Mouse (Mus musculus): ENCODE data around the gene Armc2. TPM values are rescaled to one million over a fixed set of nuclear protein-coding genes. Genes with fewer than 3 reads are reported as not detected.

The Armc2 gene
- polyA plus RNA-seq, 1 experiment from 2014 or later: 2.4 TPM

DNA sequence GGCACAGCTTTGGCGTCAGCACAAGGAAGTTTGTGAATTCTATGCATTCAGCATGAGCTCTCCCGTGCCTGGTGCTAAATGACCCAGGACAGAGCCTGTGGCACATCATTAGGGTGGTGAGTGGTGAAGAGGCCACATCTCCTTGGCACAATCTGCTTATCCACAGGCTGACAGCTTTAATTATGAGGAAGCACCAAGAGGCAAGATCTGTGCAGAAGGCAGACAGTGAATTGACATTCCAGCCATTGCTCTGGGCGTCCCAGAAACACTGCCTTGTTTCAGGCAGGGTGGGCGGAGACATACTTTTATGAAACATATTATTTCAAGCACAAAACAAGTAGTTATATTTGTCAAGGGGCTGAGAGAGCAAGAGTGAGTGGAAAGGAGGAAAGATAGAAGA is 18.6 kb upstream of the Armc2 start:
- no peaks in the 10 kb centered on the region for H3K9me3 ChIP-seq (replicated peaks; ENCODE audit: control insufficient read depth, low read length)
- no peak overlapping the region for H3K4me2 ChIP-seq (ENCODE audit: low read depth, low read length)
- H3K27me3 ChIP-seq (ENCODE audit: control insufficient read depth, insufficient read depth, low read length): no peaks in the 10 kb centered on the region
- ATAC-seq (replicated peaks; ENCODE audit: insufficient number of reproducible peaks, low FRiP score, low TSS enrichment, low read depth) (no peak), DNase-seq (ENCODE audit: low spot score) (no peak)
- H3K36me3 ChIP-seq (replicated peaks; ENCODE audit: control insufficient read depth, insufficient read depth, low read depth, low read length): no peaks in the 10 kb centered on the region
- 62% methylated on average over 4 of the region's 4 CpGs for WGBS
- H3K4me3 ChIP-seq (ENCODE audit: low read depth, low read length): no peak overlapping the region
- H3K27ac ChIP-seq (replicated peaks; ENCODE audit: low read depth, low read length): no peak overlapping the region
- no peaks in the 10 kb centered on the region for H3K4me1 ChIP-seq (ENCODE audit: control insufficient read depth, insufficient read depth, low read length)
- H3K9ac ChIP-seq (replicated peaks; ENCODE audit: low read length): no peak overlapping the region

DNA sequence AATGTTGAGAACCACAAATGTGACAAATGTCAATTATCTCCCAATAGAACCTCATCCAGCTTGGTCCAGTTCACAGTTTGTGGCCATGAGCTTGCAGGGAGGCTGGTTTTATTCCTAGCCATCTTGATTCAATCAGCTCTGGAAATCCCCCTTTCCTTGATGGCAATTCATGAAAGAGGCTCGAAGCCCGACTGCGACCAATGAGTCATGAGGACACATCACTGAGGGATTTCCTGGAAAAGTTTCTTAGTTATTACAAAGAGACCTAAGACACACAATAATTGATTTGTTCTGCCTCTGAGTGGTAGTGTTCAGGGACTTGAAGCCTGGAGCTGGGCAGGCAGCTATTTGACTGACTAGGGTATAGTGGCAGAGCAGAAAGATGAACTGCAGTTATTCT is 15.3 kb upstream of the Armc2 start:
- Histone ChIP-seq H3K36me3 (replicated peaks; ENCODE audit: control insufficient read depth, insufficient read depth, low read depth, low read length) (no peaks in the 10 kb centered on the region), H3K27me3 (ENCODE audit: control insufficient read depth, insufficient read depth, low read length) (no peaks in the 10 kb centered on the region)

DNA sequence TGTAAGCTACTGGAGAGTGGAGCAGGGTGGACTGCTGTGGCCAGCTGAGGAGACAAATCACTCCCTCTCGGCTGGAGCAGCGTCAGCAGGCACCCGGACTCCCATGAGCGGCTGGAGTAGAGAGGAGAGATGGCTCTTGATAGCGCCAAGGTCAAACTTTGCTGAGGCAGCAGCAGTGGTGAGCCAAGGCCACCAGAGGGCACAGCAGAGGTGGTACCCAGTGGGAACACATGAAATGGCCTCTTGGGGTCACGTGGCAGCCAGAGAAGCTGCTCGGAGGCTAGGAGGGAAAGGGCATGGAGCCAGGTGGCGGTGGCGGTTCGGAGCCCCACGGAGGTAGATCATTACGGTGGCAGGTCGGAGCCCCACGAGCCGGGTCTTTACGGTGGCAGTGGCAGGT is 12.8 kb upstream of the Armc2 start:
- no peak for ATAC-seq (replicated peaks; ENCODE audit: insufficient number of reproducible peaks, low FRiP score, low TSS enrichment, low read depth)
- H3K9ac ChIP-seq (replicated peaks; ENCODE audit: low read length): no peak overlapping the region; the same call in 1 of the 2 replicates
- H3K4me3 ChIP-seq (ENCODE audit: low read depth, low read length): no peak overlapping the region
- WGBS: 16% methylated on average over 16 of the region's 16 CpGs
- H3K4me1 ChIP-seq (ENCODE audit: control insufficient read depth, insufficient read depth, low read length): no peaks in the 10 kb centered on the region
- no peaks in the 10 kb centered on the region for H3K9me3 ChIP-seq (replicated peaks; ENCODE audit: control insufficient read depth, low read length)
- no peak overlapping the region for H3K27ac ChIP-seq (replicated peaks; ENCODE audit: low read depth, low read length)
- peak overlapping the region; percentile 5; the same call in 1 of the 2 replicates for H3K4me2 ChIP-seq (ENCODE audit: low read depth, low read length)
- H3K27me3 ChIP-seq (ENCODE audit: control insufficient read depth, insufficient read depth, low read length): no peaks in the 10 kb centered on the region
- H3K36me3 ChIP-seq (replicated peaks; ENCODE audit: control insufficient read depth, insufficient read depth, low read depth, low read length): no peaks in the 10 kb centered on the region
- DNase-seq (ENCODE audit: low spot score): peak; percentile 80

More for the DNA sequence above, 15.3 kb upstream of the Armc2 start:
- Histone ChIP-seq H3K9me3 (replicated peaks; ENCODE audit: control insufficient read depth, low read length) (no peaks in the 10 kb centered on the region), H3K9ac (replicated peaks; ENCODE audit: low read length) (no peak overlapping the region), H3K4me1 (ENCODE audit: control insufficient read depth, insufficient read depth, low read length) (no peaks in the 10 kb centered on the region), H3K27ac (replicated peaks; ENCODE audit: low read depth, low read length) (no peak overlapping the region), H3K4me3 (ENCODE audit: low read depth, low read length) (no peak overlapping the region), H3K4me2 (ENCODE audit: low read depth, low read length) (no peak overlapping the region)
- peak; percentile 50 for DNase-seq (ENCODE audit: low spot score)
- no peak for ATAC-seq (replicated peaks; ENCODE audit: insufficient number of reproducible peaks, low FRiP score, low TSS enrichment, low read depth)
- WGBS: 42% methylated on average over 3 of the region's 3 CpGs

DNA sequence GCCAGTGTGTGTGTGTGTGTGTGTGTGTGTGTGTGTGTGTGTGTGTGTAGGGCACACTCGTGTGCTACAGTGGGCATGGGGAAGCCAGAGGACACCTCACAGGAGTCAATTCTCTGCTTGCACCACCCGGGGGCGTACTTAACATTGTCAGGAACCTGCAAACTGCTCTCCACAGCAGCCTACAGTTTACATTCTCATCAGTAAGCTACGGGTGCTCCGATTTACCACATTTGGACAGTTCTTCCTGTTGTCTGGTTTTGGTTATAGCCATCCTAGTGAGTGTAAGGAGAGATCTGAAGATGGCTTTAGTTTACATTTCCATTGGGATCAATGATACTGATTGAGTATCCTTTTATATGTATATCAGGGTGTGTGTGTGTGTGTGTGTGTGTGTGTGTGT is 11.3 kb upstream of the Armc2 start:
- no peak overlapping the region for H3K9ac ChIP-seq (replicated peaks; ENCODE audit: low read length)
- no peak overlapping the region for H3K4me3 ChIP-seq (ENCODE audit: low read depth, low read length)
- H3K36me3 ChIP-seq (replicated peaks; ENCODE audit: control insufficient read depth, insufficient read depth, low read depth, low read length): no peaks in the 10 kb centered on the region
- ATAC-seq (replicated peaks; ENCODE audit: insufficient number of reproducible peaks, low FRiP score, low TSS enrichment, low read depth) (no peak), DNase-seq (ENCODE audit: low spot score) (no peak)
- H3K4me2 ChIP-seq (ENCODE audit: low read depth, low read length): no peak overlapping the region
- no peaks in the 10 kb centered on the region for H3K4me1 ChIP-seq (ENCODE audit: control insufficient read depth, insufficient read depth, low read length)
- H3K9me3 ChIP-seq (replicated peaks; ENCODE audit: control insufficient read depth, low read length): no peaks in the 10 kb centered on the region
- WGBS: 73% methylated on average over 5 of the region's 5 CpGs
- no peak overlapping the region for H3K27ac ChIP-seq (replicated peaks; ENCODE audit: low read depth, low read length)
- H3K27me3 ChIP-seq (ENCODE audit: control insufficient read depth, insufficient read depth, low read length): no peaks in the 10 kb centered on the region

DNA sequence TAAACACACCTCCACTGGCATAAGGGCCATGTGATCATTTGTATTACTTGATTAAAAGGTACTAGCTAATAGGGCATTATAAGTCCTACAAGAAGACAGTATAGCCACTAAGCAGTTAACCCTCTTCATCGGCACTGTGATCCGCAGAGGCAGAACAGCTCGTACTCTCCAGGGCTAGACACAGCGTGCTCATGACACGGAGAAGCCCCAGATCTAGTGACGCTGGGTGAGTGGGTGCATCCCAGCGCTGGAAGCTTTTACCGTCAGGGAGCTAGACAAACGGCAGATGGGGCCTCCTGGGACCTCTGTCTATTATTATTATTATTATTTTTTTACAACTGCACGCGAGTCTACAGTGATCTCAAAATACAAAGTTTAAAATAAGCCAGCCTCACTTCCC is 9.1 kb upstream of the Armc2 start:
- no peak overlapping the region for H3K27ac ChIP-seq (replicated peaks; ENCODE audit: low read depth, low read length)
- no peaks in the 10 kb centered on the region for H3K9me3 ChIP-seq (replicated peaks; ENCODE audit: control insufficient read depth, low read length)
- no peak for ATAC-seq (replicated peaks; ENCODE audit: insufficient number of reproducible peaks, low FRiP score, low TSS enrichment, low read depth)
- no peaks in the 10 kb centered on the region for H3K36me3 ChIP-seq (replicated peaks; ENCODE audit: control insufficient read depth, insufficient read depth, low read depth, low read length)
- no peak overlapping the region for H3K4me3 ChIP-seq (ENCODE audit: low read depth, low read length)
- no peaks in the 10 kb centered on the region for H3K27me3 ChIP-seq (ENCODE audit: control insufficient read depth, insufficient read depth, low read length)
- H3K4me1 ChIP-seq (ENCODE audit: control insufficient read depth, insufficient read depth, low read length): no peaks in the 10 kb centered on the region
- no peak overlapping the region for H3K4me2 ChIP-seq (ENCODE audit: low read depth, low read length)
- DNase-seq (ENCODE audit: low spot score): no peak
- 79% methylated on average over 11 of the region's 11 CpGs for WGBS
- H3K9ac ChIP-seq (replicated peaks; ENCODE audit: low read length): no peak overlapping the region

DNA sequence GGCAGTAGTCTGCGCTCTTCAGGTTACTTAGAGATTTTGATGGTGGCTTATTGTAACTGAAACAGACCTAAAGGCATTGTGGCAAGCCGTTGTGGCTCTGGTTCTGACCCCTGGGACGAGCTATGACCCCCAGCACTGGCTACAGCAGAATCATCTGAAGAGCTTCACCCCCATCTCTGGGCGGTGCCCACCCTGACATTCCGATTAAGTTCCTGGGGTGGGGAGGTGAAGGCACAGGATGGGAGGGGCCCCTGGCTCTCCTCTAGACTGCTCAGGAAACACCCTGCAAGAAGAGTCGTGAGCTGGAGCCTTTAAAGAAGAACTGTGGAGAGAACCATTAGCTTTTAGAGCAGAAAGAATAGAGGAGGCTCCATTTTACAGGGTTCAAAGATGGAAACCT is 6.2 kb upstream of the Armc2 start:
- Histone ChIP-seq H3K36me3 (replicated peaks; ENCODE audit: control insufficient read depth, insufficient read depth, low read depth, low read length) (no peaks in the 10 kb centered on the region), H3K9ac (replicated peaks; ENCODE audit: low read length) (no peak overlapping the region), H3K4me1 (ENCODE audit: control insufficient read depth, insufficient read depth, low read length) (no peaks in the 10 kb centered on the region), H3K27me3 (ENCODE audit: control insufficient read depth, insufficient read depth, low read length) (no peaks in the 10 kb centered on the region), H3K4me3 (ENCODE audit: low read depth, low read length) (no peak overlapping the region), H3K9me3 (replicated peaks; ENCODE audit: control insufficient read depth, low read length) (no peaks in the 10 kb centered on the region), H3K27ac (replicated peaks; ENCODE audit: low read depth, low read length) (no peak overlapping the region), H3K4me2 (ENCODE audit: low read depth, low read length) (no peak overlapping the region)
- DNase-seq (ENCODE audit: low spot score) (no peak), ATAC-seq (replicated peaks; ENCODE audit: insufficient number of reproducible peaks, low FRiP score, low TSS enrichment, low read depth) (no peak)
- WGBS: 73% methylated on average over 6 of the region's 6 CpGs

DNA sequence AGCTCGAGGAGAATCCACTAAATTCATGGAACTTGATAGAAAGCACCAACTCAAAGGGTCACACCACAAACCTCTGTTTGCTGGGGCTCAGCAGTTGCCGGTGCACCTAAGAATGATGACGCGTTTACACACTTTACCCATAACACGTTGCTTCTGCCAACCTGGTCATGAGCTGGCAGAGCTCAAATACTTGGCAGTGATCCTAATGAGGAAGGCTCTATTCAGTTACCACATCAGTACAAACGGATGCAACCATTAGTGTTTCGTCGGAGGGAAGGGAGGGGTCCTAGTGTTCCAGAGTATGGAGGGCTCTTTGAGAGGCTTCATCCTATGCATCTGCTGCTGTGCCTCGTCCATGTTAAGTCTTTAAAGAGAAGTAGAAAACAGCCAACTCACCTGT is 3.3 kb upstream of the Armc2 start:
- no peak overlapping the region for H3K4me3 ChIP-seq (ENCODE audit: low read depth, low read length)
- H3K27ac ChIP-seq (replicated peaks; ENCODE audit: low read depth, low read length): no peak overlapping the region
- H3K4me1 ChIP-seq (ENCODE audit: control insufficient read depth, insufficient read depth, low read length): no peaks in the 10 kb centered on the region
- ATAC-seq (replicated peaks; ENCODE audit: insufficient number of reproducible peaks, low FRiP score, low TSS enrichment, low read depth) (no peak), DNase-seq (ENCODE audit: low spot score) (no peak)
- no peak overlapping the region for H3K4me2 ChIP-seq (ENCODE audit: low read depth, low read length)
- no peaks in the 10 kb centered on the region for H3K36me3 ChIP-seq (replicated peaks; ENCODE audit: control insufficient read depth, insufficient read depth, low read depth, low read length)
- no peaks in the 10 kb centered on the region for H3K27me3 ChIP-seq (ENCODE audit: control insufficient read depth, insufficient read depth, low read length)
- no peaks in the 10 kb centered on the region for H3K9me3 ChIP-seq (replicated peaks; ENCODE audit: control insufficient read depth, low read length)
- no peak overlapping the region for H3K9ac ChIP-seq (replicated peaks; ENCODE audit: low read length)
- 81% methylated on average over 9 of the region's 9 CpGs for WGBS

DNA sequence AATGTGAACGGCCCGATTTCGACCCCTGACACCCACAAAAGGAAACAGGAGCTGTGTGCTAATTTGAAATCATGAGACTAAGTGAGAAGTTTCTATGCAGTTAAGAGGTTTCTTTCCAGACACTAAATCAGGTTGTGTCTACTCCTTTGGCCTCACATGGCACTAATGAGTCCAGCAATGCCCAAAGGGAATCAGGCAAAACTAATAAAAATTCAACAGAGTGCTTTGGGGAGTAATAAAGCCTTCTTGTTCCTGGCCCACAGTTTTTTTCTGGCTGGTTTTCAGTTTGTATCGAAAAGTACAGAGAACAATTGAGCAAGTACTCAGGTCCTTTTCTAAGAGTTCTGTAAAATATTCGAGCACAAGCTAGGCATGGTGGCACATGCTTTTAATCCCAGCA is 4.2 kb downstream of the Armc2 start:
- H3K4me3 ChIP-seq (ENCODE audit: low read depth, low read length): no peak overlapping the region
- ATAC-seq (replicated peaks; ENCODE audit: insufficient number of reproducible peaks, low FRiP score, low TSS enrichment, low read depth): no peak
- H3K9ac ChIP-seq (replicated peaks; ENCODE audit: low read length): no peak overlapping the region
- 76% methylated on average over 5 of the region's 5 CpGs for WGBS
- H3K9me3 ChIP-seq (replicated peaks; ENCODE audit: control insufficient read depth, low read length): no peaks in the 10 kb centered on the region
- DNase-seq (ENCODE audit: low spot score): no peak
- no peaks in the 10 kb centered on the region for H3K4me1 ChIP-seq (ENCODE audit: control insufficient read depth, insufficient read depth, low read length)
- no peak overlapping the region for H3K4me2 ChIP-seq (ENCODE audit: low read depth, low read length)
- no peaks in the 10 kb centered on the region for H3K27me3 ChIP-seq (ENCODE audit: control insufficient read depth, insufficient read depth, low read length)
- no peak overlapping the region for H3K27ac ChIP-seq (replicated peaks; ENCODE audit: low read depth, low read length)
- H3K36me3 ChIP-seq (replicated peaks; ENCODE audit: control insufficient read depth, insufficient read depth, low read depth, low read length): no peaks in the 10 kb centered on the region
